Mouse (Mus musculus) liver, embryonic 11.5 days (tissue): ENCODE measurements around the gene Nrxn1. TPM values are rescaled to one million over a fixed set of nuclear protein-coding genes. Genes with fewer than 3 reads are reported as not detected.

ENCODE experiments used
- ATAC-seq: fragments of 200-750 bp; cut with Nextera tagmentation; replicated peaks from 2 replicates; pipeline ENCODE4 v1.8.0; 2017; ENCODE audit warnings: moderate number of reproducible peaks, mild to moderate bottlenecking, moderate TSS enrichment, moderate library complexity; ENCODE audit not compliant: low FRiP score
- DNase-seq: peaks from one replicate; pipeline ENCODE4 v3.0.0-alpha.2; 2017; ENCODE audit warnings: low spot score
- H3K27ac ChIP-seq: fragments of 300-500 bp; sonication (generic); 2 replicates; pipeline ENCODE4 v1.5.1; 2014; ENCODE audit warnings: mild to moderate bottlenecking, low read depth, low read length, control low read depth
- H3K27me3 ChIP-seq: fragments of 300-500 bp; sonication (generic); replicated peaks from 2 replicates; pipeline ENCODE4 v1.6.1; 2014; ENCODE audit warnings: low read length, mixed read lengths; ENCODE audit not compliant: control insufficient read depth, insufficient read depth
- H3K36me3 ChIP-seq: fragments of 300-500 bp; sonication (generic); 2 replicates; pipeline ENCODE4 v1.6.1; 2014; ENCODE audit warnings: mild to moderate bottlenecking, low read length, moderate library complexity, mixed read lengths; ENCODE audit not compliant: control insufficient read depth, insufficient read depth
- H3K4me1 ChIP-seq: fragments of 300-500 bp; sonication (generic); replicated peaks from 2 replicates; pipeline ENCODE4 v1.6.1; 2014; ENCODE audit warnings: low read length, mixed read lengths; ENCODE audit not compliant: control insufficient read depth, insufficient read depth
- H3K4me2 ChIP-seq: fragments of 300-500 bp; sonication (generic); 2 replicates; pipeline ENCODE4 v1.6.1; 2014; ENCODE audit warnings: mild to moderate bottlenecking, control low read depth, moderate library complexity
- H3K4me3 ChIP-seq: fragments of 300-500 bp; sonication (generic); 2 replicates; pipeline ENCODE4 v1.5.1; 2014; ENCODE audit warnings: low read depth, low read length, control low read depth
- H3K9ac ChIP-seq: fragments of 300-500 bp; sonication (generic); 2 replicates; pipeline ENCODE4 v1.6.1; 2014; ENCODE audit warnings: low read depth, low read length, control low read depth
- H3K9me3 ChIP-seq: fragments of 300-500 bp; sonication (generic); 2 replicates; pipeline ENCODE4 v1.6.1; 2016; ENCODE audit warnings: low read length, inconsistent platforms, mixed read lengths; ENCODE audit not compliant: control insufficient read depth
- WGBS: fragments of 180-500 bp; shearing (Covaris S2); extraction: QIAGEN DNeasy Blood & Tissue Kit; methylation state at CpG from one replicate; pipeline ENCODE4 v1.1.7; 2014; 5-methylcytosine and 5-hydroxymethylcytosine counted together
- polyA plus RNA-seq: library from polyadenylated mRNA; unstranded; fragments of >200 nt; fragmentation: Nextera tagmentation; extraction: Ambion mirVana; gene quantifications from 2 replicates; pipeline ENCODE4 v1.2.1, GENCODE M21; 2014

Gene Nrxn1
- polyA plus RNA-seq, 1 experiment from 2014 or later: 0.70 TPM

DNA sequence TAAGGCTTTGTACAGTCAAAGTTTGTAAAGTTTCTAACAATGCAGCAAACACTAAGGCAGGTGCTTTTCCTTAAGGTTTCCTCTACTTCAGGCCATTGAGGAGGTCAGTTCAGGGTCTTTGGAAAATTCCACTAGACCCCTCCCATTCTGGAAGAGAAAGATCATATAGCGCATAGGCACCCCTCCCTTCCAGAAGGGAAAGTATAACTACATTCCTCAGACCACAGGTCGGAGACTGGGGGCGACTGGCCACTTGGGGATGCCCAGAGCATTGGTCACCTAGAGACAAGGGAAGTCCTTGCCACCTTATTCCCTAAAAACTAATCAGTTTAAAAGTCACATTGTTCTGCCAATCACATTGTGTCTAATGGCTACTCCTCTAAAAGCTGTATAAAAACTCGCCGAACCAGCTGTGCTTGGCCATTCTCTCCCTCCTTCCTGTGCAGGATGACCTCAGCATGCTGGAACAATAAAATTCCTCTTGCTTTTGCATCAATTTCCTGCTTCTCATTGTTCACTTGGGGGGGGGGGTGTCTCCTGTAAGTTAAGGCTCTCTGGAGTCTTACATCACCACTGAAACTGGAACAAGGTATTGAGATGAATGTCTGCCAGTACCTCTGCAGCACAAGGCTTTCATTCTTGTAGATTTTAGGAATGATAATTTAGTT, 305.6 kb downstream of the Nrxn1 start:
- H3K9ac ChIP-seq: no peak overlapping the region
- no peak overlapping the region for H3K4me2 ChIP-seq
- no peak overlapping the region for H3K4me3 ChIP-seq
- no peaks in the 10 kb centered on the region for H3K4me1 ChIP-seq
- ATAC-seq: no peak
- H3K27me3 ChIP-seq: no peaks in the 10 kb centered on the region
- no peaks in the 10 kb centered on the region for H3K9me3 ChIP-seq
- no peak for DNase-seq
- 73% methylated on average over 5 of the region's 5 CpGs for WGBS
- H3K27ac ChIP-seq: no peak overlapping the region
- no peaks in the 10 kb centered on the region for H3K36me3 ChIP-seq

DNA sequence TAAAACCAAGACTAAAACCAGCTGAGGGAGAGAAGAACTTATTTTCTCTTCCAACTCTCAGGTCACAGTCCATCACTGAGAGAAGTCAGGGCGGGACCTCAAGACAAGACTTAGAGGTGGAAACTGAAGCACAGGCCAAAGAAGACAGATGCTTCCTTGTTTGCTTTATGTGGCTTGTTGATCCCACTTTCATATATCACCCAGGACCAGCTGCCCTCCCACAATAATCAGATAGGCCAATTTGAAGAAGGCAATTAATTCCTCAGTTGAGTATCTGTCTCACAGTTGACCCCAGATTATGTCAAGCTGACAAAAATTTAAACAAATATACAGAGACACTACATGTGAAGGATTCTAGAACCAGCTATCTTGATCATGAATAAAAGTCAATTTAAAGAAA, 312.4 kb downstream of the Nrxn1 start:
- no peaks in the 10 kb centered on the region for H3K36me3 ChIP-seq
- no peaks in the 10 kb centered on the region for H3K9me3 ChIP-seq
- no peak overlapping the region for H3K9ac ChIP-seq
- no peaks in the 10 kb centered on the region for H3K4me1 ChIP-seq
- ATAC-seq (no peak), DNase-seq (no peak)
- no peak overlapping the region for H3K4me2 ChIP-seq
- no peak overlapping the region for H3K4me3 ChIP-seq
- H3K27ac ChIP-seq: no peak overlapping the region
- 67% methylated on average over 1 of the region's 1 CpGs for WGBS
- no peaks in the 10 kb centered on the region for H3K27me3 ChIP-seq

DNA sequence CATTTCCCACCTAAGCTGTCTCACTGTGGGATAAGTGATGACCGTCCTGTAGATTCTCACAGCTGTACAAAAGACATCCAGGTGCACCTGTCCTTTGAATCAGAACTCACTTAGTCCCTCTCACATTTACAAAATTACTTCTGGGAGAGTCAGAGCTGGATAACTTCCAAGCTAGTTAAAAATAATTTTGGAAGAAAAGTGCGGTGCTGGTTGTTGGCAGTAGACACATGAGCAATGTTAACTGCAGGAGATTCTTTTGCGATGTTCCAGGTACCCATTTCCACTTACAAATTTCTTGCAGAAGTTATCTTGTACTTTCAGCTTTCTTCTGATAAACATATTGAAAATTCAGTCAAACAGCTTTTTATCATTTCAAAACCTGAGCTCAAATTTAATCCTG, 317.5 kb downstream of the Nrxn1 start:
- Histone ChIP-seq H3K27me3 (no peaks in the 10 kb centered on the region), H3K4me1 (no peaks in the 10 kb centered on the region), H3K9ac (no peak overlapping the region), H3K4me2 (no peak overlapping the region), H3K4me3 (no peak overlapping the region), H3K36me3 (no peaks in the 10 kb centered on the region), H3K27ac (no peak overlapping the region), H3K9me3 (no peaks in the 10 kb centered on the region)
- DNase-seq (no peak), ATAC-seq (no peak)
- 83% methylated on average over 3 of the region's 3 CpGs for WGBS

GRCm38 (mm10) chr17:90773233-90773632, 319.6 kb downstream of the Nrxn1 start:
- Histone ChIP-seq H3K27me3 (no peaks in the 10 kb centered on the region), H3K9me3 (no peaks in the 10 kb centered on the region), H3K4me1 (no peaks in the 10 kb centered on the region), H3K36me3 (no peaks in the 10 kb centered on the region), H3K9ac (no peak overlapping the region), H3K4me2 (no peak overlapping the region), H3K4me3 (no peak overlapping the region), H3K27ac (no peak overlapping the region)
- WGBS: 74% methylated on average over 3 of the region's 3 CpGs
- DNase-seq (no peak), ATAC-seq (no peak)

DNA sequence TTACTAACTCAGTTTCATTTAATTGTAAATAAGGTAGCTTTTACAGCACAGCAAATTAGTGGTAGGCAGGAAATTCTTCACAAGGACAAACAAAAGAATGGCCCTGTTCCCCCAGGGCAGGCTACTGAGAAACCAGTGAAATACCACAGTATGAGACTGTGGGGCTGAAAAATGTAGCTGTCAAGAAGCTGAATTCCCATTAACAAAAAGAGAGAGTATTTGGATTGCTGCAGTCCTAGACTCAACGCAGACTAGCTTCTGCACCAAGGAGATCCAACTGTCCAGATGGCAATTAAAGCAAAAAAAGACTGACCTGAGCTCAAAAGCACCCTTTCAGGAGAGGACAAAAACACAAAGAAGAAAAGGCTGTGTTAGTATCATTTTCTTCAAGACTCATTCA, 324.7 kb downstream of the Nrxn1 start:
- Histone ChIP-seq H3K27ac (no peak overlapping the region), H3K36me3 (no peaks in the 10 kb centered on the region), H3K4me1 (no peaks in the 10 kb centered on the region), H3K4me3 (no peak overlapping the region), H3K9ac (no peak overlapping the region), H3K4me2 (no peak overlapping the region), H3K27me3 (no peaks in the 10 kb centered on the region), H3K9me3 (no peaks in the 10 kb centered on the region)
- no peak for ATAC-seq
- WGBS: 35% methylated on average over 1 of the region's 1 CpGs
- DNase-seq: no peak

DNA sequence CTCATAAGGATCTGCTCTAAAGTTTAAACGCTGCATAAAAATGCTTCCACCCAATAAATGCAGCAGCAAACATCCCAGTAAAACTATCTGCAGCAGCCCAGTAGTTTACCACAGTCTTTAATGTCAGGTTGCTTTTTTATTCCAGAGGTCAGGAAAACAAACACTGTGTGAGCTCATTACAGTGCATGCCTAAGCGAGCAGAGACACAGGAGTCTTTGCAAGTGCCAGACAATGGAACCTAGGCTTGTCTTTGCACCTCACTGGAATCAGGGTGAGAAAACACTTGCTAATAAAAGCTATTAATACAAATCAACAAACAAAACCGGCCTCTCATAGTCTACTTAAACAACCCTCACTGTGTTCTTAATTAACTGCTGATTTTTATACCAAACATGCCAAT, 365.7 kb downstream of the Nrxn1 start:
- Histone ChIP-seq H3K36me3 (no peaks in the 10 kb centered on the region), H3K4me3 (no peak overlapping the region), H3K9ac (no peak overlapping the region), H3K4me2 (no peak overlapping the region), H3K9me3 (no peaks in the 10 kb centered on the region), H3K27ac (no peak overlapping the region), H3K27me3 (no peaks in the 10 kb centered on the region), H3K4me1 (no peaks in the 10 kb centered on the region)
- ATAC-seq: no peak
- 54% methylated on average over 3 of the region's 3 CpGs for WGBS
- no peak for DNase-seq

GRCm38 (mm10) chr17:90704773-90705172, 388.1 kb downstream of the Nrxn1 start:
- WGBS: 73% methylated on average over 4 of the region's 4 CpGs
- H3K36me3 ChIP-seq: no peaks in the 10 kb centered on the region
- DNase-seq (no peak), ATAC-seq (no peak)
- no peak overlapping the region for H3K4me2 ChIP-seq
- no peak overlapping the region for H3K4me3 ChIP-seq
- H3K9ac ChIP-seq: no peak overlapping the region
- H3K9me3 ChIP-seq: no peaks in the 10 kb centered on the region
- no peak overlapping the region for H3K27ac ChIP-seq
- H3K27me3 ChIP-seq: no peaks in the 10 kb centered on the region
- H3K4me1 ChIP-seq: no peaks in the 10 kb centered on the region

DNA sequence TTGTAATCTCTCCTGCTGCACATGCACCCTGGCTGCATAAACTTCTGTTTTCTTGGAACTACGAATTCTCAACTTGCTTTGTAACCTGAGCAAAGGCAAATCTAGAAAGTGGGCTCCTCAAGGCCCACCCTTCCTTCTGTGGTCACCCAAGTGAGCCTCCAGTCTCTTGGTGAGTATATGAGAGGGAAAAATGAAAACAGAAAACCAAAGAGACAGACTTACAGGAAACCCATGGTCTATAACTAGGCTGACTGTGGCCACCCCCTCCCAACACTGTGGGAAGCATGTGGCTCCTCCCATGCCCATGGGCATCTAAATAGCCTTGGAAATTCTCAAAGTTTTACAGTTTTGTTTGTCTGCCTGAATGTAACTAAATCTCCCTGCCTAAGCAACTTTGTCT, 390.2 kb downstream of the Nrxn1 start:
- 68% methylated on average over 1 of the region's 1 CpGs for WGBS
- Histone ChIP-seq H3K27ac (no peak overlapping the region), H3K27me3 (no peaks in the 10 kb centered on the region), H3K9ac (no peak overlapping the region), H3K4me1 (no peaks in the 10 kb centered on the region), H3K4me3 (no peak overlapping the region), H3K9me3 (no peaks in the 10 kb centered on the region), H3K36me3 (no peaks in the 10 kb centered on the region), H3K4me2 (no peak overlapping the region)
- DNase-seq: no peak
- no peak for ATAC-seq

- Histone ChIP-seq H3K27me3 (no peaks in the 10 kb centered on the region), H3K9me3 (no peaks in the 10 kb centered on the region), H3K4me3 (no peak overlapping the region), H3K9ac (no peak overlapping the region), H3K4me1 (no peaks in the 10 kb centered on the region), H3K36me3 (no peaks in the 10 kb centered on the region), H3K4me2 (no peak overlapping the region), H3K27ac (no peak overlapping the region)
- WGBS: 43% methylated on average over 6 of the region's 6 CpGs
- DNase-seq (no peak), ATAC-seq (no peak)
Observed at GRCm38 (mm10) chr17:90696071-90696800, 396.6 kb downstream of the Nrxn1 start.
